11 mouse cellular contexts compared by ENCODE assay signal in the genomic region with DNA sequence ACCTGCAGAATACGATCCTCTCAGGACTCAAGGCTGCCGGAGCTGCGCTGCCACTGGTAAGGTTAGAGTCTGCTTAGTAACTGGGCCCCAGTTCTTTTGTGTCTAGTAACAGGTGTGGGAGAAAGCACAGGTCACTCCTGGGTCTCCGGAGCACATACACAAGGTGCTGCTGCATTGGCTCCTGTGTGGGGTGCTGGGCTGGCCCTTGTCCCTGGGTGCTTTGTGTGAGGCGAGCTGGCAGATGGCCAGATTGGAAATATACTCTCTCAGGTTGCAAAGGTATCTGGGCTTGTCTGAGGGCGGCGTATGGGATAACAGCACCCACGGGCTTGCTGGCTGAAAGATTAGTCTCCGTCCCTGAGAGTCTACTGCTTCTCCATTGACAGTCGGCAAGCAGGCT. TPM values are rescaled to one million over a fixed set of nuclear protein-coding genes. Genes with fewer than 3 reads are reported as not detected.
DNase-seq lines count a peak whose midpoint lies in the region; ATAC-seq and TF ChIP-seq lines count a peak whose summit lies in the region.
"Had no signal": no experiment of that assay in that cellular context is flagged by ENCODE, and none has a peak within 500 bp of the region (broad histone marks: within the 10 kb centered on the region; RNA-seq: fewer than 3 reads in every experiment).

No protein-coding gene starts in this region.

- TF ChIP-seq EP300 in stomach, postnatal 0 days (optimal IDR thresholded peaks at IDR 0.05): no peak

- no peak overlapping the region for H3K4me3 ChIP-seq in lung, embryonic 15.5 days
- no peak overlapping the region for H3K4me3 ChIP-seq in stomach, postnatal 0 days (ENCODE audit: low read depth, low read length)
- H3K4me3 ChIP-seq: neural tube, embryonic 12.5 days had no signal

- 0 out of 2 replicates have a peak, but pooled peaks have one; percentile 14 for ATAC-seq in lung, embryonic 15.5 days (ENCODE audit: borderline replicate concordance, extremely low read depth, low FRiP score, low TSS enrichment)
- ATAC-seq in stomach, postnatal 0 days (ENCODE audit: low FRiP score, low TSS enrichment): peak; percentile 92

- no peak overlapping the region for H3K27ac ChIP-seq in lung, embryonic 15.5 days
- peak overlapping the region; percentile 40; the same call in 1 of the 2 replicates for H3K27ac ChIP-seq in stomach, postnatal 0 days (replicated peaks)
- H3K27ac ChIP-seq: neural tube, embryonic 12.5 days had no signal

- no peak for TF ChIP-seq CTCF in stomach, postnatal 0 days (IDR thresholded peaks at IDR 0.05; ENCODE audit: low read depth)

- H3K4me2 ChIP-seq in lung, embryonic 15.5 days: no peak overlapping the region
- no peak overlapping the region for H3K4me2 ChIP-seq in stomach, postnatal 0 days (replicated peaks; ENCODE audit: low read depth)
- H3K4me2 ChIP-seq: neural tube, embryonic 12.5 days had no signal

- DNase-seq in cerebellum, adult 11 months: peak; percentile 17
- no peak for DNase-seq in cerebellum, postnatal 14 days
- no peak for DNase-seq in lung, postnatal 14 days
- DNase-seq in kidney, adult 8-10 months: peak; percentile 47 to 48
- peak; percentile 83 for DNase-seq in stomach, postnatal 0 days (ENCODE audit: low spot score)
- DNase-seq in MN1 (ENCODE audit: low spot score): no peak
- no peak for DNase-seq in right cerebral cortex, postnatal 10 days (ENCODE audit: low spot score in 2 of 2)
- DNase-seq: layer of hippocampus, postnatal 36 days; spleen, adult 18-20 months had no signal

- no peaks in the 10 kb centered on the region for H3K27me3 ChIP-seq in lung, embryonic 15.5 days
- no peaks in the 10 kb centered on the region for H3K27me3 ChIP-seq in stomach, postnatal 0 days (ENCODE audit: control insufficient read depth, insufficient read depth, low read length)
- H3K27me3 ChIP-seq: neural tube, embryonic 12.5 days had no signal

- no peaks in the 10 kb centered on the region for H3K9me3 ChIP-seq in lung, embryonic 15.5 days
- no peaks in the 10 kb centered on the region for H3K9me3 ChIP-seq in stomach, postnatal 0 days (ENCODE audit: control insufficient read depth, low read length)
- H3K9me3 ChIP-seq: neural tube, embryonic 12.5 days had no signal

- H3K9ac ChIP-seq in lung, embryonic 15.5 days: no peak overlapping the region
- no peak overlapping the region for H3K9ac ChIP-seq in stomach, postnatal 0 days (ENCODE audit: low read length)
- H3K9ac ChIP-seq: neural tube, embryonic 12.5 days had no signal

- no peaks in the 10 kb centered on the region for H3K36me3 ChIP-seq in lung, embryonic 15.5 days
- no peaks in the 10 kb centered on the region for H3K36me3 ChIP-seq in stomach, postnatal 0 days (ENCODE audit: control insufficient read depth, insufficient read depth, low read length)
- H3K36me3 ChIP-seq: neural tube, embryonic 12.5 days had no signal

- 75% methylated on average over 10 of the region's 10 CpGs for WGBS in lung, embryonic 15.5 days
- 54% methylated on average over 10 of the region's 10 CpGs for WGBS in stomach, postnatal 0 days

- 0 out of 2 replicates have a peak, but pooled peaks cover 5% of the 10 kb centered on the region for H3K4me1 ChIP-seq in lung, embryonic 15.5 days
- H3K4me1 ChIP-seq in stomach, postnatal 0 days (replicated peaks; ENCODE audit: control insufficient read depth, insufficient read depth): no peaks in the 10 kb centered on the region; the same call in 1 of the 2 replicates

RNA-seq across cellular contexts. Expression of a gene that starts 27.5 kb away (rescaled TPM):
- 26.6 and 28.2 TPM in 2 replicates for polyA plus RNA-seq in lung, embryonic 15.5 days (2015; fragmentation: Nextera tagmentation; extraction: Ambion mirVana)
- polyA plus RNA-seq in stomach, postnatal 0 days (2015; fragmentation: Nextera tagmentation; extraction: Ambion mirVana): 27.2 and 31.8 TPM in 2 replicates

Comparison
In these comparisons a context has a peak if more than half of its experiments do, and no peak if none do; other contexts are left out.
1. DNase-seq: peak in cerebellum, adult 11 months (single experiment), kidney, adult 8-10 months (2 of 2) and stomach, postnatal 0 days (single experiment); none in cerebellum, postnatal 14 days (0 of 2), lung, postnatal 14 days (single experiment), MN1 (single experiment) and right cerebral cortex, postnatal 10 days (0 of 2).